Mouse (Mus musculus) ovary, postnatal 36 days (tissue): Measurements from ENCODE around the gene Gm21477.
"Not testable (repeated sequence)": the region's sequence is repeated elsewhere in the genome, so short reads cannot be mapped to it uniquely, and the experiment has no call there.

Experiments
- DNase-seq: peaks from one replicate; pipeline ENCODE4 v3.0.0; 2022; ENCODE audit warnings: low spot score, mixed read lengths

Gm21477 gene

GRCm38 (mm10) chrY:87116521-87116920 lies at the start of gene Gm21477:
Gm21477 (plus strand) TSS chrY:87116821.
- not testable (repeated sequence) for DNase-seq
